ENCODE assay signal across 2 mouse cellular contexts in genomic region chr2:131354049-131354448, GRCm38 (mm10).
TF ChIP-seq lines count a peak whose summit lies in the region.

No protein-coding gene starts in this region.

TF ChIP-seq in CH12.LX, 34 proteins besides CTCF, POLR2A, EP300 and RAD21 (continued from another document):
- TF ChIP-seq UBTF (IDR thresholded peaks at IDR 0.05; ENCODE audit: low read depth, low read length) (no peak), ZC3H11A (IDR thresholded peaks at IDR 0.05; ENCODE audit: low read depth, low read length) (no peak), TCF12 (IDR thresholded peaks at IDR 0.05; ENCODE audit: low read depth, low read length) (no peak), NELFE (IDR thresholded peaks at IDR 0.05; ENCODE audit: low read depth, low read length) (no peak), CHD1 (IDR thresholded peaks at IDR 0.05; ENCODE audit: low read depth, low read length) (no peak), NRF1 (IDR thresholded peaks at IDR 0.05; ENCODE audit: low read depth, low read length) (no peak), HCFC1 (IDR thresholded peaks at IDR 0.05; ENCODE audit: low read depth, low read length) (no peak), PAX5 (IDR thresholded peaks at IDR 0.05; ENCODE audit: low read length) (no peak), USF2 (conservative IDR thresholded peaks at IDR 0.05; ENCODE audit: low read depth, low read length) (no peak), KAT2A (IDR thresholded peaks at IDR 0.05; ENCODE audit: insufficient replicate concordance, low read length) (no peak), CHD2 (IDR thresholded peaks at IDR 0.05; ENCODE audit: low read length) (no peak), ZMIZ1 (IDR thresholded peaks at IDR 0.05; ENCODE audit: low read depth, low read length) (no peak)

TF ChIP-seq in ES-E14, 5 proteins besides CTCF, POLR2A, EP300 and RAD21 (continued from another document):
- no peak for TF ChIP-seq MAFK (IDR thresholded peaks at IDR 0.05; ENCODE audit: insufficient read depth, low read depth, low read length)
